Mouse (Mus musculus) liver, embryonic 12.5 days (tissue): ENCODE results near the gene Tmem135. TPM values are rescaled to one million over a fixed set of nuclear protein-coding genes. Genes with fewer than 3 reads are reported as not detected.

ENCODE experiments used
- ATAC-seq: fragments of 200-750 bp; cut with Nextera tagmentation; 2 replicates; pipeline ENCODE4 v1.8.0; 2017; ENCODE audit warnings: moderate number of reproducible peaks, mild to moderate bottlenecking, moderate library complexity
- H3K27ac ChIP-seq: fragments of 300-500 bp; sonication (generic); 2 replicates; pipeline ENCODE4 v1.5.1; 2016; ENCODE audit warnings: mild to moderate bottlenecking
- H3K27me3 ChIP-seq: fragments of 300-500 bp; sonication (generic); replicated peaks from 2 replicates; pipeline ENCODE4 v1.6.1; 2016; ENCODE audit warnings: mild to moderate bottlenecking, moderate library complexity
- H3K36me3 ChIP-seq: fragments of 300-500 bp; sonication (generic); 2 replicates; pipeline ENCODE4 v1.6.1; 2016; ENCODE audit warnings: mild to moderate bottlenecking, moderate library complexity
- H3K4me1 ChIP-seq: fragments of 300-500 bp; sonication (generic); 2 replicates; pipeline ENCODE4 v1.6.1; 2016
- H3K4me2 ChIP-seq: fragments of 300-500 bp; sonication (generic); 2 replicates; pipeline ENCODE4 v1.6.1; 2016; ENCODE audit warnings: mild to moderate bottlenecking, moderate library complexity
- H3K4me3 ChIP-seq: fragments of 300-500 bp; sonication (generic); 2 replicates; pipeline ENCODE4 v1.5.1; 2016; ENCODE audit warnings: mild to moderate bottlenecking, moderate library complexity
- H3K9ac ChIP-seq: fragments of 300-500 bp; sonication (generic); 2 replicates; pipeline ENCODE4 v1.6.1; 2016; ENCODE audit warnings: mild to moderate bottlenecking, moderate library complexity
- H3K9me3 ChIP-seq: fragments of 300-500 bp; sonication (generic); replicated peaks from 2 replicates; pipeline ENCODE4 v1.6.1; 2016; ENCODE audit warnings: mild to moderate bottlenecking, moderate library complexity
- WGBS: fragments of 180-500 bp; shearing (Covaris S2); methylation state at CpG from one replicate; pipeline ENCODE4 v1.1.7; 2016; ENCODE audit not compliant: insufficient replicate concordance; 5-methylcytosine and 5-hydroxymethylcytosine counted together
- polyA plus RNA-seq: library from polyadenylated mRNA; unstranded; fragments of >200 nt; fragmentation: Nextera tagmentation; extraction: Ambion mirVana; gene quantifications from 2 replicates; pipeline ENCODE4 v1.2.1, GENCODE M21; 2016

The Tmem135 gene
- polyA plus RNA-seq, 1 experiment from 2014 or later: 16.0 TPM

DNA sequence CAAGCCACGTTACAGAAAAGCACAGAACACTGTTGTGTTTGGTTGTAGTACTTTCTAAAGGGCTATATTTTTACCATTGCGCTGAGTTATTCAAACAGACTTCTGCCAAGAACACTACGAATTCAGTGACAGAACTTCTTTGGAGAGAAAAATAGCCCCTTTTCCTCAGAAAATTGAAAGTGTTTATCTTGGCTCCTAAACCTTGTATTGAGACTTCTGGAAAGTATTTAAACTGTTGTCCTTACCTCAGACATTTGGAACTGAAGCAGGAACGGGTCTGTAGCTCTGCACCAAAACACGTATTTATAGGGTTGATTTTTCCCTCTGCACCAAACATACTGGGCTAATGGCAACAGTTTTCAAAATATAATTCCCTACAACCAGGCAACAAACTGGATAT, 210.6 kb downstream of the Tmem135 start:
- Histone ChIP-seq H3K4me2 (no peak overlapping the region), H3K4me1 (no peaks in the 10 kb centered on the region), H3K27ac (no peak overlapping the region), H3K9me3 (no peaks in the 10 kb centered on the region), H3K27me3 (no peaks in the 10 kb centered on the region), H3K9ac (no peak overlapping the region), H3K36me3 (no peaks in the 10 kb centered on the region), H3K4me3 (no peak overlapping the region)
- 78% methylated on average over 5 of the region's 5 CpGs for WGBS
- no peak for ATAC-seq

DNA sequence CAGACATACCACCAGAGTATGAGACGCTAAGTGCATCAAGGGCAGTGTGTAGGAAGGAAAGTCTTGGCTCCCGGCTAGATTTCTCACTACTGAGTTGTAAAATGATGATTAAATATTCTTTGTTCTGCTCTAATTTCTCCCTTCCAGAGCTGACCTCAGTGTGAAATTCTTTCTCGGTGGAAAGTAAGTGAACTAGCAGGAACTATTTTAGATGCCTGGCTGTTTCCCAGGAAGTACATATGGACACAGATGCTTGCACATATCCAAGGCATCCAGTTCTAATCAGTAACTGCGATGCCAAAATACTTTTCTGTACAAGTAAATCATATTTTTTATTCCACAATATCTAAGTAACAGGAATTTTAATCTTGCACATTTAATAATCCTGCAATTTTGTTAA, 220.1 kb downstream of the Tmem135 start:
- no peak for ATAC-seq
- 73% methylated on average over 4 of the region's 4 CpGs for WGBS
- no peaks in the 10 kb centered on the region for H3K9me3 ChIP-seq
- H3K4me2 ChIP-seq: no peak overlapping the region
- no peak overlapping the region for H3K27ac ChIP-seq
- H3K9ac ChIP-seq: no peak overlapping the region
- no peaks in the 10 kb centered on the region for H3K36me3 ChIP-seq
- H3K27me3 ChIP-seq: no peaks in the 10 kb centered on the region
- H3K4me1 ChIP-seq: no peaks in the 10 kb centered on the region
- H3K4me3 ChIP-seq: no peak overlapping the region

GRCm38 (mm10) chr7:89182943-89183342, 221.1 kb downstream of the Tmem135 start:
- 68% methylated on average over 5 of the region's 5 CpGs for WGBS
- ATAC-seq: no peak
- no peak overlapping the region for H3K27ac ChIP-seq

GRCm38 (mm10) chr7:89181285-89181684, 222.7 kb downstream of the Tmem135 start:
- Histone ChIP-seq H3K4me3 (no peak overlapping the region), H3K36me3 (no peaks in the 10 kb centered on the region), H3K4me1 (no peaks in the 10 kb centered on the region), H3K9ac (no peak overlapping the region), H3K4me2 (no peak overlapping the region), H3K9me3 (no peaks in the 10 kb centered on the region), H3K27ac (no peak overlapping the region), H3K27me3 (no peaks in the 10 kb centered on the region)
- WGBS: 45% methylated on average over 1 of the region's 1 CpGs
- no peak for ATAC-seq

More at GRCm38 (mm10) chr7:89182943-89183342, 221.1 kb downstream of the Tmem135 start:
- Histone ChIP-seq H3K4me1 (no peaks in the 10 kb centered on the region), H3K4me2 (no peak overlapping the region), H3K27me3 (no peaks in the 10 kb centered on the region), H3K36me3 (no peaks in the 10 kb centered on the region), H3K9me3 (no peaks in the 10 kb centered on the region), H3K4me3 (no peak overlapping the region), H3K9ac (no peak overlapping the region)

GRCm38 (mm10) chr7:89178601-89179000, 225.4 kb downstream of the Tmem135 start:
- H3K4me2 ChIP-seq: no peak overlapping the region

DNA sequence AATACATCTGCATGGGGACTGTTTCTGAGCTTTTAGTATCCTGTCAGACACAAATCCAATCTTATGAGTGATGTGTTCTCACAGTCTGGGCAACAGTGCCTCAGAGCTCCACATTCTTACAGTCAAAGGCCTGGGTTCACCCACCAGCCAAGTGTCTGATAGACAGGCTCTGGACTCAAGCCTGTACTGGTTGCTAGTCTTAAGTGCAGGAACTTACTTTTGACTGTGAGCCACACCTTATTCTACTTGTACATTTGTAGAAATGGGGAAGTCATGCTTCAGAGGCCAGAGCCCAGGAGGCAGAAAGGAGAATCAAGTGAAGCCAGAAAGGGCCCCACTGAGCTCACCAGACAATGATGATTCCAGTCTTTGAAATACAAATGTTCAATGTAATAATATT, 226.1 kb downstream of the Tmem135 start:
- Histone ChIP-seq H3K4me1 (peaks cover 5% of the 10 kb centered on the region; the same call in 1 of the 2 replicates), H3K36me3 (no peaks in the 10 kb centered on the region), H3K27me3 (no peaks in the 10 kb centered on the region), H3K27ac (no peak overlapping the region), H3K9me3 (no peaks in the 10 kb centered on the region), H3K4me2 (no peak overlapping the region), H3K4me3 (no peak overlapping the region), H3K9ac (no peak overlapping the region)
- no peak for ATAC-seq

More at GRCm38 (mm10) chr7:89178601-89179000, 225.4 kb downstream of the Tmem135 start:
- no peak for ATAC-seq
- no peak overlapping the region for H3K27ac ChIP-seq
- H3K9ac ChIP-seq: no peak overlapping the region
- WGBS: 79% methylated on average over 2 of the region's 2 CpGs
- H3K4me1 ChIP-seq: no peaks in the 10 kb centered on the region
- H3K4me3 ChIP-seq: no peak overlapping the region
- no peaks in the 10 kb centered on the region for H3K36me3 ChIP-seq
- no peaks in the 10 kb centered on the region for H3K27me3 ChIP-seq
- no peaks in the 10 kb centered on the region for H3K9me3 ChIP-seq

DNA sequence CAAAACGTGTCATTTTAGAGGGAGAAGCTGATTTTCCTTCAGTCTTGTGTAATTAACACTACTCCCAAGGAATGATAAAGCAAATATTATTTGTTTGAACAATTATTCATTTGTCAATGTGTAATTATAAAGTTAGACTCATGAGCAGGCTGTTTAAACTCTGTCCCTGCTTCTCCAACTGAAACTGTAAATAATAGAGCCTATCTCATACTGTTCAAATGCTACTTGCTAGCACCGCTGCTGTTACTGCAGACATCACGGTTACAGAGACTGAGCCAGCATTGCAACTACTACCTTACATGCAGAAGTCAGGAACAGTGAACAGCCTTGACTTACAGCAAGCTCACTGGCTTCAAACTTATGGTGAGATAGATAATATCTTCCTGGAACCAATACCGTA, 229.6 kb downstream of the Tmem135 start:
- Histone ChIP-seq H3K27ac (no peak overlapping the region), H3K4me2 (no peak overlapping the region), H3K9ac (no peak overlapping the region), H3K36me3 (no peaks in the 10 kb centered on the region), H3K4me3 (no peak overlapping the region), H3K9me3 (no peaks in the 10 kb centered on the region), H3K27me3 (no peaks in the 10 kb centered on the region), H3K4me1 (peaks cover 8% of the 10 kb centered on the region; the same call in 1 of the 2 replicates)
- ATAC-seq: no peak
- WGBS: 71% methylated on average over 4 of the region's 4 CpGs

- Histone ChIP-seq H3K9ac (no peak overlapping the region), H3K27ac (no peak overlapping the region), H3K4me2 (no peak overlapping the region), H3K4me3 (no peak overlapping the region), H3K4me1 (peaks cover 8% of the 10 kb centered on the region; the same call in 1 of the 2 replicates), H3K9me3 (no peaks in the 10 kb centered on the region), H3K27me3 (no peaks in the 10 kb centered on the region), H3K36me3 (no peaks in the 10 kb centered on the region)
- ATAC-seq: no peak
- WGBS: 42% methylated on average over 1 of the region's 1 CpGs
Observed at GRCm38 (mm10) chr7:89173018-89173417, 231.0 kb downstream of the Tmem135 start.

- H3K9me3 ChIP-seq: no peaks in the 10 kb centered on the region
- WGBS: 63% methylated on average over 4 of the region's 4 CpGs
Observed at GRCm38 (mm10) chr7:89171790-89172467, 232.1 kb downstream of the Tmem135 start.

DNA sequence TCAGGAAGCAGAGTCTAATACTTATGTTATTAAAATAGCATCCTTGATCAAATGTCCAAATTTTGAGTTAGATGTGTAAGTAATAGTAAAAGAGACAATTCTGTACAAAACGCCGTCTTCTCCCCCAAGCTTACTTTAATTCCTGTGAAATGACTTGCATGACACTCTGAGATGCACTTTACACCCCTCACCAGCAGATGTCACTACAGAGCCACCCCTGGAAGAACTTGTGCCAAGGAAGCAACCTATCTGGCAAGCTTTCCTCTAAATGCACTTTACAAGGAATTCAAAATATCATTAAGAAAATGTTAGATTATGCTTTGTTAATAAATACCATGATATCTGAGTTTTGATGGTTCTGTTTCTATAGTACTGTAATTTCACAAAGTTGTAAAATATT, 235.4 kb downstream of the Tmem135 start:
- no peak overlapping the region for H3K9ac ChIP-seq
- H3K4me3 ChIP-seq: no peak overlapping the region
- no peaks in the 10 kb centered on the region for H3K27me3 ChIP-seq
- H3K27ac ChIP-seq: no peak overlapping the region
- H3K4me1 ChIP-seq: peaks cover 12% of the 10 kb centered on the region
- no peak for ATAC-seq
- H3K4me2 ChIP-seq: no peak overlapping the region
- H3K36me3 ChIP-seq: no peaks in the 10 kb centered on the region
- no peaks in the 10 kb centered on the region for H3K9me3 ChIP-seq
- 39% methylated on average over 2 of the region's 2 CpGs for whole genome bisulfite sequencing

More at GRCm38 (mm10) chr7:89171790-89172467, 232.1 kb downstream of the Tmem135 start:
- no peaks in the 10 kb centered on the region for H3K36me3 ChIP-seq
- no peak overlapping the region for H3K27ac ChIP-seq
- H3K4me2 ChIP-seq: no peak overlapping the region
- H3K27me3 ChIP-seq: no peaks in the 10 kb centered on the region
- peaks cover 8% of the 10 kb centered on the region; the same call in 1 of the 2 replicates for H3K4me1 ChIP-seq
- H3K9ac ChIP-seq: no peak overlapping the region
- H3K4me3 ChIP-seq: no peak overlapping the region
- ATAC-seq: no peak

DNA sequence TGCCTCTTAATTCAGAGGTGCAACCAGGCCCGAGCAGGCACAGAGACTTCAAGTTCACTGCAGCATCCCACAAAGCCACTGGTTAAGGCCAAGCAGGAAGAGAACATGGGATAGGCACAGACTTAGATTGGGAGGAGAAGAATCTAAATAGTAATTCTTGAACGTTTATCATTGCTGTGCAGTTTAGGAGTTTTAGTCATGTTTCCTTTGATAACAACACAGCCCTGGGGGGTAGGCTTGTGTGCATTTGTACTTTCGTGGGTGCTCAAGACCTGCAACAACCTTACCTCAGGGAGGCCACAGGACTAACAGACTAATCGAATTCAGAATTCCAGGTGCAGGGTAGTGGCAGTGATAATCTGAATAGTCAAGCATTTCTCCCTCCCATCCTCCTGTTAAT, 238.5 kb downstream of the Tmem135 start:
- 35% methylated on average over 4 of the region's 4 CpGs for WGBS
- Histone ChIP-seq H3K9me3 (no peaks in the 10 kb centered on the region), H3K4me1 (peaks cover 5% of the 10 kb centered on the region), H3K36me3 (no peaks in the 10 kb centered on the region), H3K9ac (no peak overlapping the region), H3K27ac (no peak overlapping the region), H3K27me3 (no peaks in the 10 kb centered on the region), H3K4me2 (no peak overlapping the region), H3K4me3 (no peak overlapping the region)
- 0 out of 2 replicates have a peak, but pooled peaks have one; percentile 27 for ATAC-seq

- no peak overlapping the region for H3K27ac ChIP-seq
- no peak overlapping the region for H3K4me3 ChIP-seq
- no peak overlapping the region for H3K9ac ChIP-seq
- no peaks in the 10 kb centered on the region for H3K27me3 ChIP-seq
- ATAC-seq: no peak
- peaks cover 5% of the 10 kb centered on the region; the same call in 1 of the 2 replicates for H3K36me3 ChIP-seq
- H3K9me3 ChIP-seq: no peaks in the 10 kb centered on the region
- H3K4me2 ChIP-seq: no peak overlapping the region
- H3K4me1 ChIP-seq: peaks cover 5% of the 10 kb centered on the region
- WGBS: 74% methylated on average over 6 of the region's 6 CpGs
Observed at GRCm38 (mm10) chr7:89161610-89162378, 242.2 kb downstream of the Tmem135 start.
